Mouse (Mus musculus): ENCODE data around the gene Olfr223.
"Not testable (repeated sequence)": the region's sequence is repeated elsewhere in the genome, so short reads cannot be mapped to it uniquely, and the experiment has no call there.

The Olfr223 gene

GRCm38 (mm10) chr11:59596950-59597349 is 3.9 kb upstream of the Olfr223 start:
- no peak for DNase-seq (ENCODE audit: low spot score in 2 of 2)

DNA sequence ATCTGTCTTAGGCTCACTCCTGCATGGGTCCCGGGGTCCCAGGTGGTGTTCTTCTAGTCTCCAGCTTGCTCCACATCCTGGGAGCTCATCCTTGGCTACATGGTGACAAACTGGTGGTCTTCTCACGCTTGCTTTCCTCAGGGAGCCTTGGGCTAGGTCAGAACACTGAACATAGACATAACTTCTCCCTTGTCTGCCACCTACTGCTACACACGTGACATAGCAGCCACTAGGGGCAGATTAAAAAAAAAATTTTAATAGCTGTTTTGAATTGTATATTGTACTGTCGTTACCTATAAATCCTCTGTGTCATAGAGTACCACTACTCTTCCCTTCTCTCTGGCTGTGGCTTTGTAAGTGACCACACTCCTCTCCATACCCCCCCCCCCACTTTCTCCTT is 3.0 kb upstream of the Olfr223 start:
- DNase-seq (ENCODE audit: low spot score in 2 of 2): no peak

DNA sequence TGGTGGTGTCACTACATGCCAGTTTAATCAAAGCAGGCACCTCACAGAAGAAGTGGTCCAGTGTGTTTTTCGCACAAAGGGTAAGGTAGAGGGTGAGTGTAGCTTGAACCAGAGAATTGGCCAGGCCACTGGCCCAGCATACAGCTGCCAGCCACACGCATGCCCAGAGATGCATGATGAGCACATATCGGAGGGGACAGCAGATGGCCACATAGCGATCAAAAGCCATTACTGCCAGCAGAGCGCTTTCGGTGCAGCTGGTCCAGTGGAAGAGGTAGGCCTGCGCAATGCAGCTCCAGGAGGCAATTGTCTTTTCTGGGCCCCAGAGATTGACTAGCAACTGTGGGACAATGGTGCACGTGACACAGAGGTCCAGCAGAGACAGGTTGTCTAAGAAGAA is 3.6 kb downstream of the Olfr223 start:
- no peak for DNase-seq (ENCODE audit: low spot score in 2 of 2)

DNA sequence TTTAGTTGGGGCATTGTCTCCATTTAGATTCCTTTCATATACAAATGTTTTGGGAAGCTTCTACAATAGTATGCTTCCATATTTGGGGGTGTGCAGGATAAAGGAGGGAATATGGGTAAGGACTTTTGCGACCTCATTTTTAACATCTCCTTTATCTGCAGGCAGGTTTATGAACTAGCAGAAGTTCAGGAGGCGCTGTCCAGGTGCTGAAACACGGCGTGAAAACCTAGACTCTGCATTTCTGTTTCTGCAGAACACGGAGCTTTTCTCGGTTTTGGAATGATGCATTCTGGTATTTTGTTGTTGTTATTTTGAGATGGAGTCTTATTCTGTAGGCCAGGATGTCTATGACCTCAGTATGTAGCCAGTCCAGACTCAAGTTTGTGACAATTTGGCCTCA is 8.6 kb downstream of the Olfr223 start:
- no peak for DNase-seq (ENCODE audit: low spot score in 2 of 2)

DNA sequence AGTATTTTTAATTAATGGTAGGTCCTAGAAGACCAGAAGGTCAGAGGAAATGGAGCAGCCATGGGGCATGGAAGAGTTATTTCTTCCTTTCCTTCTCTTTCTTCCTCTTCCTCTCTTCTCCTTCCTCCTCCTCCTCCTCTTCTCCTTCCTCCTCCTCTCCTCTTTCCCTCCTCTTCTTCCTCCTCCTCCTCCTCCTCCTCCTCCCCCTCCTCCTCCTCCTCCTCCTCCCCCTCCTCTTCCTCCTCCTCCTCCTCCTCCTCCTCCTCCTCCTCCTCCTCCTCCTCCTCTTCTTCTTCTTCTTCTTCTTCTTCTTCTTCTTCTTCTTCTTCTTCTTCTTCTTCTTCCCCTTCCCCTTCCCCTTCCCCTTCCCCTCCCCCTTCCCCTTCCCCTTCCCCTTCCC is 17.0 kb downstream of the Olfr223 start, which contains the start of gene Olfr222:
Gene Olfr222 (minus strand): TSS at position 101 of the 400 bp plus-strand sequence.
- DNase-seq (ENCODE audit: low spot score in 2 of 2): not testable (repeated sequence)

DNA sequence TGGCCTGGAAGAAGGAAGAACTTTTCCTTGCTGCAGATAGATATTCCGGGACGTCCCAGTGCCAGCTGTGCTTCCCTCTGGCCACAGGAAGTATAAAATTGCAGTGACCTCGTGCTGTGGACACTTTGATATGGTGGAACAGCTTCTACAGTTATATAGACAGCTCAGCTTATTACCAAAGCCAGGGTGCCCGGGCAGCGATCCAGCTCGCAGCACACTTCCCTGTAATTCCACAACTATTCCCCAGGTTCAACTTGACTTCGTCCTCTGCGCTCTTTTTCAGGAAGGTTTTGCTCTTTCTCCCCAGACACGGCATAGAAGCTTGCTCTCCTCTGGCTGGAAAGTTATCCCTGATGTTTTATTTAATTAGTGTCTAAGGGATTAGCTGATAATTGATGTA is 17.4 kb downstream of the Olfr223 start:
- DNase-seq (ENCODE audit: low spot score in 2 of 2): no peak

GRCm38 (mm10) chr11:59569306-59569705 is 23.8 kb downstream of the Olfr223 start:
- no peak for DNase-seq (ENCODE audit: low spot score in 2 of 2)

DNA sequence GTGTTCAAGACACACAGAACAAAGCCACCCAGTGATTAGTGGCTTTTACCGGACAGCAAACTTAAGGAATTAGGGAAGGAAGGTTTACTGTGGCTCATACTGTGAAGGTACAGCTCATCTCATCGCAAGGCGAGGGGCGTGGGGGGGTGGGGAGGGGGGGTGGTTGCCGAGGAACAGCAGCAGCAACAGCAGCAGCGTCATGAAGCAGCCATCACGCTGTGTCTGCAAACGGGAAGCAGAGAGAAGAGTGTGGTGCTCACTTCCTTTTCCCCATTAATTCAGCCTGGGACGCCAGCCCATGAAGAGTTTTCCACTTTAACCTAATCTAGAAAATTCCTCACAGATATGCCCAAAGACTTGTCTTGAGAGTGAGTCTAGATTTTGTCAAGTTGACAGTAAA is 30.3 kb downstream of the Olfr223 start:
- no peak for DNase-seq (ENCODE audit: low spot score in 2 of 2)

- no peak for DNase-seq (ENCODE audit: low spot score in 2 of 2)
Observed at GRCm38 (mm10) chr11:59562336-59562735, 30.8 kb downstream of the Olfr223 start.

- no peak for DNase-seq (ENCODE audit: low spot score in 2 of 2)
Observed at GRCm38 (mm10) chr11:59560906-59561305, 32.2 kb downstream of the Olfr223 start.

DNA sequence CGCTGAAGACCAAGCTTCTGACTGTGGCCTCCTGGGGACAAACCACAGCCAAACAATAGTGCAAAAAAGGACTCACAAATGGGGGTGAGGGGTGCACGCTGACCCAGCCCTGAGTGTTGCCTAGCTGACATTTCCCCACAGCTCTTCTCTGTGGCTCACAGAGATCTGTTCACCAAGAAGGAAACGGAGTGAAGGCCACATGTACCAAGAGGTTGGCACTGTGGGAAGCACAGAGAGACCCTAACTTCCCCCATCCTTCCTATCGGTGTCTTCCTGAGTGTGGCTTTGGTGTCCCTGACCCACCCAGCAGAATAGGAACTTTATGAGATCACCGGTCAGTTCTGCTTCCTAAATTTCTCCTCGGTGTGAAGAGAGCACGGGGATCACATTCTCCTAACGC is 38.6 kb downstream of the Olfr223 start:
- no peak for DNase-seq (ENCODE audit: low spot score in 2 of 2)

GRCm38 (mm10) chr11:59554127-59554526 is 39.0 kb downstream of the Olfr223 start:
- no peak for DNase-seq (ENCODE audit: low spot score in 2 of 2)

- peak; percentile 25 to 33 for DNase-seq (ENCODE audit: low spot score in 2 of 2)
Observed at GRCm38 (mm10) chr11:59544005-59544404, 49.1 kb downstream of the Olfr223 start.

DNA sequence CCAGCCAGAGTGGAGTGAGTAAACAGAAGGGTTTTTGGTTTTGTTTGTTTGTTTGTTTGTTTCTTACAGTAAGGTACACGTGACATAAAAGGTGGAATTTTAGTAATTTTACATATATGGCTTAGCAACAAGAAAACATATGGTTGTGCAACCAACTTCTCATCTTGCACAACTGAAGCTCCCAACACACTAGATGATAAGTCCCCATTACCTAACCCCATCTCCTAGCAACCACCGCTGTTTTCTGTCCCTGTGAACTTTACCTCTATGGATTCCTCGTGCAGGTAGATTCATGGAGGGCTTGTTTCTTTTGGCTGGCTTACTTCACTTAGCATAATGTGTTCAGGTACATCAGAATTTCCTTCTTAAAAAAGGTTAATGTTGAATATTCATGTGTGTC is 49.7 kb downstream of the Olfr223 start:
- DNase-seq (ENCODE audit: low spot score in 2 of 2): no peak

GRCm38 (mm10) chr11:59542442-59542841 is 50.6 kb downstream of the Olfr223 start:
- DNase-seq (ENCODE audit: low spot score in 2 of 2): no peak

- DNase-seq (ENCODE audit: low spot score in 2 of 2): no peak
Observed at GRCm38 (mm10) chr11:59541324-59541723, 51.8 kb downstream of the Olfr223 start, which contains the start of gene Nlrp3. Gene Nlrp3 (plus strand): TSS chr11:59541568.

DNA sequence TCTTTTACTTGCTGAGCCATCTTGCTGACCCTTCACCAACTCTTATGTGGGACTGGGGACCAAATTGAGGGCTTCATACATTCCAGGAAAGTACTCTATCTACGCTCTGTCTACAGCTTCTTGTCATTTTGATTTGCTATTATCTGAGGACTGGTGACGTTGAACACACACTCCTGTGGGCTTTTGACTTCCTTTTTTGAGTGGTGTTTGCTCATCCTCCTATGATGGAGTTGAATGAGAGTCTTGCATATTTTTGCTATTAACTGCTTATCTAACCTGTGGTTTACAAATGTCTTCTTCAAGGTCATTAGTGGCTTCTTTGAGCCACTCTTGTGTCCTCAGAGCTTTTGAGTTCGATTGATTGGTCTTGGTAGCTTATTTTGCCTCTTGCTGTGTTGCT is 53.0 kb downstream of the Olfr223 start:
- no peak for DNase-seq (ENCODE audit: low spot score in 2 of 2)
